Mouse (Mus musculus): ENCODE results near the gene Ift27. TPM values are rescaled to one million over a fixed set of nuclear protein-coding genes. Genes with fewer than 3 reads are reported as not detected.

Gene Ift27
- polyA plus RNA-seq, 1 experiment, result 27.5 TPM

GRCm38 (mm10) chr15:78117731-78118130 is 56.2 kb downstream of the Ift27 start:
- Histone ChIP-seq H3K27ac (ENCODE audit: insufficient read depth, low read length) (no peak overlapping the region), H3K36me3 (ENCODE audit: control insufficient read depth, insufficient read depth, low read length) (no peaks in the 10 kb centered on the region), H3K4me1 (ENCODE audit: control insufficient read depth, insufficient read depth, insufficient read length) (no peaks in the 10 kb centered on the region; the same call in 1 of the 2 replicates), H3K27me3 (ENCODE audit: control insufficient read depth, insufficient read depth, low read length) (peaks cover 9% of the 10 kb centered on the region), H3K4me3 (ENCODE audit: extremely low read depth, insufficient read depth, insufficient read length) (no peak overlapping the region)
- WGBS, result 91% methylated on average over 16 of the region's 16 CpGs
- no peak for TF ChIP-seq POLR2A (IDR thresholded peaks at IDR 0.05; ENCODE audit: low read depth, low read length)
- no peak for TF ChIP-seq CTCF (IDR thresholded peaks at IDR 0.05; ENCODE audit: extremely low read depth, insufficient read depth, insufficient read length, insufficient replicate concordance)
- no peak for DNase-seq (ENCODE audit: low read depth in 1 of 2, low spot score in 2 of 2)

GRCm38 (mm10) chr15:78116936-78117335 is 57.0 kb downstream of the Ift27 start:
- DNase-seq (ENCODE audit: low read depth in 1 of 2, low spot score in 2 of 2), result no peak
- Histone ChIP-seq H3K4me1 (ENCODE audit: control insufficient read depth, insufficient read depth, insufficient read length) (no peaks in the 10 kb centered on the region; the same call in 1 of the 2 replicates), H3K4me3 (ENCODE audit: extremely low read depth, insufficient read depth, insufficient read length) (no peak overlapping the region), H3K27me3 (ENCODE audit: control insufficient read depth, insufficient read depth, low read length) (peaks cover 9% of the 10 kb centered on the region), H3K27ac (ENCODE audit: insufficient read depth, low read length) (no peak overlapping the region), H3K36me3 (ENCODE audit: control insufficient read depth, insufficient read depth, low read length) (no peaks in the 10 kb centered on the region)
- TF ChIP-seq CTCF (IDR thresholded peaks at IDR 0.05; ENCODE audit: extremely low read depth, insufficient read depth, insufficient read length, insufficient replicate concordance), result no peak
- TF ChIP-seq POLR2A (IDR thresholded peaks at IDR 0.05; ENCODE audit: low read depth, low read length), result no peak
- 89% methylated on average over 10 of the region's 10 CpGs for WGBS

- no peak for TF ChIP-seq CTCF (IDR thresholded peaks at IDR 0.05; ENCODE audit: extremely low read depth, insufficient read depth, insufficient read length, insufficient replicate concordance)
- TF ChIP-seq POLR2A (IDR thresholded peaks at IDR 0.05; ENCODE audit: low read depth, low read length), result no peak
- 73% methylated on average over 10 of the region's 10 CpGs for WGBS
- H3K27me3 ChIP-seq (ENCODE audit: control insufficient read depth, insufficient read depth, low read length), result peaks cover 9% of the 10 kb centered on the region
- H3K4me1 ChIP-seq (ENCODE audit: control insufficient read depth, insufficient read depth, insufficient read length), result no peaks in the 10 kb centered on the region; the same call in 1 of the 2 replicates
- H3K4me3 ChIP-seq (ENCODE audit: extremely low read depth, insufficient read depth, insufficient read length), result no peak overlapping the region
- H3K27ac ChIP-seq (ENCODE audit: insufficient read depth, low read length), result no peak overlapping the region
- no peak for DNase-seq (ENCODE audit: low read depth in 1 of 2, low spot score in 2 of 2)
- H3K36me3 ChIP-seq (ENCODE audit: control insufficient read depth, insufficient read depth, low read length), result no peaks in the 10 kb centered on the region
Observed at GRCm38 (mm10) chr15:78116244-78116643, 57.7 kb downstream of the Ift27 start.

Other genes starting within 250 kb of the Ift27 start
- 115 and 139 TPM in 2 replicates for gene Txn2, start 245.1 kb downstream of the Ift27 start, polyA plus RNA-seq (2012; rRNA removed)
- 6.4 and 7.8 TPM in 2 replicates for gene Foxred2, start 217.4 kb downstream of the Ift27 start, polyA plus RNA-seq (2012; rRNA removed)
- gene Eif3d, start 203.3 kb downstream of the Ift27 start, polyA plus RNA-seq (2012; rRNA removed), result 99.6 and 103 TPM in 2 replicates
- gene Cacng2, start 54.1 kb downstream of the Ift27 start, polyA plus RNA-seq (2012; rRNA removed), result not detected in 2 replicates
- not detected in 2 replicates for gene Pvalb, start 32.3 kb upstream of the Ift27 start, polyA plus RNA-seq (2012; rRNA removed)
- gene Ncf4, start 70.7 kb upstream of the Ift27 start, polyA plus RNA-seq (2012; rRNA removed), result 122 and 137 TPM in 2 replicates
- 14.4 and 16.4 TPM in 2 replicates for gene Csf2rb2, start 131.6 kb upstream of the Ift27 start, polyA plus RNA-seq (2012; rRNA removed)
- 39.5 and 44.9 TPM in 2 replicates for gene Csf2rb, start 151.6 kb upstream of the Ift27 start, polyA plus RNA-seq (2012; rRNA removed)
- gene Tex33, start 221.8 kb upstream of the Ift27 start, polyA plus RNA-seq (2012; rRNA removed), result not detected in 2 replicates
- 16.3 and 16.8 TPM in 2 replicates for gene Tst, start 231.8 kb upstream of the Ift27 start, polyA plus RNA-seq (2012; rRNA removed)
- gene Mpst, start 232.3 kb upstream of the Ift27 start, polyA plus RNA-seq (2012; rRNA removed), result 97.7 and 117 TPM in 2 replicates